Mouse (Mus musculus): ENCODE results near the gene Gm773. TPM values are rescaled to one million over a fixed set of nuclear protein-coding genes. Genes with fewer than 3 reads are reported as not detected.
"Not testable (repeated sequence)": the region's sequence is repeated elsewhere in the genome, so short reads cannot be mapped to it uniquely, and the experiment has no call there.

Gene Gm773
- not detected in 2 replicates for polyA plus RNA-seq (2012; rRNA removed)

DNA sequence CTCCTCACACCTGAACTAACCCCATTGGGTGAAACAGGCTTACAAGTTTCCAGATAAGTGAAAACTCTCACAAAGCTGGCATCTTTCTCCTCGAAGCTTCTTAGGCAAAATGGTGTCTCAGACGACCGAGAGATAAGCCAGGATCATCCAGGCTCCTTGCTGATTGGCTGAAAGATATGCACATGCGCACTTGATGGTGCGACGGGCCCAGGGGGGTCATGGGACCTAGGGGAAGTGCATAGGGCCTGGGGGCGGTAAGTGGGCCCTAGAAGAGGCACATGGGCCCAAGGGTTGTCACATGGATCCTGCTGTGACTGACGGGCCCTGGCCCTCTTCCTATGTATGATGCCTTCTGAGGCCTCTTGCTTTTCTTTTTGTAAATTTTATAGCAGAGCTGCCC lies at the start of gene Gm773:
Gene Gm773 (minus strand): TSS at position 111 of the 400 bp plus-strand sequence.
- DNase-seq (ENCODE audit: low read depth), result no peak
- TF ChIP-seq POLR2A (IDR thresholded peaks at IDR 0.05; ENCODE audit: borderline replicate concordance, extremely low read depth, insufficient read depth, insufficient read length, poor library complexity, severe bottlenecking) (no peak), CTCF (IDR thresholded peaks at IDR 0.05; ENCODE audit: borderline replicate concordance, extremely low read depth, insufficient read depth, insufficient read length) (no peak)

DNA sequence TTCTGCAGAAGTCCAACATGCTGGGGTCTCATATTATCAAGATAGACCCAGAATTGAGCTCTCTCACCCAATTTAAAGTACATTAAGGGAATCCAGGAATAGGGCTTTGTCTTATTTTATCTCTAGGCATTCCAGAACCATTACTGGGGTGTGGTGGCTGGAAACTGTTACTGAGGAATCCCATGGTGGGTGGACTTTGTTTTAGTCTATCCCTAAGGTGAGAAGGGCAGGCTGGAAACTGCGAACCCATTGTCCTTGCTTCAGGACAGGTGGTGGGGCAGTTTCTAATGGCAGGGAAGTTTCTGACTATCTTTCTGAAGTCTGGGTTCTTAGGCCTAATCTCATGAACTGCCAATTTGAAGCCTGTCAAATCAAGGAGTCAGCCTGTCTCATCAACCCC lies 26.2 kb downstream of the Gm773 start:
- not testable (repeated sequence) for DNase-seq (ENCODE audit: low read depth)

DNA sequence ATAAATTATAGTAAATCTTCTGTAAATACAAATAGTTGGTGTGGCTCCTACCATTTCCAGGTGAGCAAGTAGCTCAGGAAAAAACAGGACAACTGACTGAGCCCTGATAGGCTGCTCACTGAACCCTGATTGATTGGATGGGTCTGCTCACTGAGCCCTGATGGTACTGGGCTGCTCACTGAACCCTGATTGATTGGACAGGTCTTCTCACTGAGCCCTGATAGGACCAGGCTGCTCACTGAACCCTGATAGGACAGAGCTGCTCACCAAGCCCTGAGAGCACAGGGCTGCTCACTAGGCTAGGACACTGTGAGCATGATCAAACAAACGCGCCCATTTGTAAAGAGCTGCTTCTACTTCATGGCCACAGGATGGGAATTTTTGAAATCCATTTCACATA lies 61.3 kb downstream of the Gm773 start:
- TF ChIP-seq POLR2A (IDR thresholded peaks at IDR 0.05; ENCODE audit: borderline replicate concordance, extremely low read depth, insufficient read depth, insufficient read length, poor library complexity, severe bottlenecking) (no peak), CTCF (IDR thresholded peaks at IDR 0.05; ENCODE audit: borderline replicate concordance, extremely low read depth, insufficient read depth, insufficient read length) (no peak)
- DNase-seq (ENCODE audit: low read depth), result peak; percentile 42

Other genes with a start within 250 kb of the Gm773 start
- gene 3830403N18Rik, start 76.3 kb downstream of the Gm773 start, polyA plus RNA-seq (2012; rRNA removed), result 0.13 and 0.23 TPM in 2 replicates
- gene Zfp449, start 133.5 kb upstream of the Gm773 start, polyA plus RNA-seq (2012; rRNA removed), result 3.3 and 4.1 TPM in 2 replicates
- gene Smim10l2a, start 161.7 kb upstream of the Gm773 start, polyA plus RNA-seq (2012; rRNA removed), result 14.7 and 20.3 TPM in 2 replicates
- not detected in 2 replicates for gene Gm2174, start 235.1 kb upstream of the Gm773 start, polyA plus RNA-seq (2012; rRNA removed)
- 52.0 and 63.7 TPM in 2 replicates for gene Ints6l, start 242.0 kb upstream of the Gm773 start, polyA plus RNA-seq (2012; rRNA removed)